Mouse (Mus musculus) heart, adult 2 months (tissue): ENCODE results near the gene Camkk2.

ENCODE experiments used
- CTCF ChIP-seq: fragments of 200-600 bp; IDR thresholded peaks from 2 replicates; pipeline ENCODE4 v1.8.1; 2022; ENCODE audit warnings: antibody characterized with exemption, mild to moderate bottlenecking, moderate library complexity
- EP300 ChIP-seq: fragments of 200-500 bp; IDR thresholded peaks from 2 replicates; pipeline ENCODE4 v1.6.1; 2011; ENCODE audit warnings: low read depth, low read length, control low read depth; ENCODE audit not compliant: insufficient read depth
- POLR2A ChIP-seq: fragments of 200-500 bp; IDR thresholded peaks from 2 replicates; pipeline ENCODE4 v1.6.1; 2011; ENCODE audit warnings: mild to moderate bottlenecking, low read depth, low read length, control low read depth; ENCODE audit not compliant: insufficient read depth

GRCm38 (mm10) chr5:122743880-122744422, 35.3 kb downstream of the Camkk2 start:
- no peak for TF ChIP-seq CTCF
- no peak for TF ChIP-seq EP300
- no peak for TF ChIP-seq POLR2A
